Mouse (Mus musculus): ENCODE measurements at regions not wholly inside any gene's neighbourhood (a gene's known extent, or its start where the extent isn't known, plus 50 kb on each side); places are given as distances from the start of the nearest gene placed in this dataset.

- Histone ChIP-seq H3K4me3 (ENCODE audit: insufficient read depth in 1 of 2, low read depth in 2 of 2, low read length in 2 of 2) (no peak overlapping the region), H3K27ac (no peak overlapping the region), H3K9ac (replicated peaks) (no peak overlapping the region), H3K9me3 (ENCODE audit: control insufficient read depth, low read length) (no peaks in the 10 kb centered on the region), H3K4me2 (ENCODE audit: low read depth) (no peak overlapping the region), H3K4me1 (replicated peaks; ENCODE audit: control insufficient read depth in 2 of 2, insufficient read depth in 2 of 2, low read length in 1 of 2) (no peaks in the 10 kb centered on the region), H3K36me3 (replicated peaks; ENCODE audit: control insufficient read depth, insufficient read depth, low read depth) (no peaks in the 10 kb centered on the region), H3K27me3 (ENCODE audit: control insufficient read depth, insufficient read depth, low read length) (no peaks in the 10 kb centered on the region)
- WGBS (ENCODE audit: insufficient replicate concordance), result 77% methylated on average over 21 of the region's 21 CpGs
- TF ChIP-seq CTCF (IDR thresholded peaks at IDR 0.05; ENCODE audit: low read depth) (no peak), EP300 (IDR thresholded peaks at IDR 0.05; ENCODE audit: low read depth) (no peak)
- no peak for DNase-seq (ENCODE audit: low read depth in 3 of 3, low spot score in 3 of 3)
- ATAC-seq (ENCODE audit: insufficient read depth), result no peak
These were observed 65.4 kb upstream of the Tes start for GRCm38 (mm10) chr6:16999451-17000139.

- no peaks in the 10 kb centered on the region for H3K4me1 ChIP-seq (replicated peaks; ENCODE audit: control insufficient read depth in 2 of 2, insufficient read depth in 2 of 2, low read length in 1 of 2)
- no peak for DNase-seq (ENCODE audit: low read depth in 3 of 3, low spot score in 3 of 3)
- no peak for TF ChIP-seq EP300 (IDR thresholded peaks at IDR 0.05; ENCODE audit: low read depth)
- TF ChIP-seq CTCF (IDR thresholded peaks at IDR 0.05; ENCODE audit: low read depth), result no peak
- no peak overlapping the region for H3K4me2 ChIP-seq (ENCODE audit: low read depth)
- H3K36me3 ChIP-seq (replicated peaks; ENCODE audit: control insufficient read depth, insufficient read depth, low read depth), result no peaks in the 10 kb centered on the region
- H3K9ac ChIP-seq (replicated peaks), result no peak overlapping the region
- H3K27ac ChIP-seq, result no peak overlapping the region
- ATAC-seq (ENCODE audit: insufficient read depth), result no peak
- WGBS (ENCODE audit: insufficient replicate concordance), result 35% methylated on average over 10 of the region's 10 CpGs
- no peak overlapping the region for H3K4me3 ChIP-seq (ENCODE audit: insufficient read depth in 1 of 2, low read depth in 2 of 2, low read length in 2 of 2)
- no peaks in the 10 kb centered on the region for H3K9me3 ChIP-seq (ENCODE audit: control insufficient read depth, low read length)
- no peaks in the 10 kb centered on the region for H3K27me3 ChIP-seq (ENCODE audit: control insufficient read depth, insufficient read depth, low read length)
These were observed 69.4 kb upstream of the Tes start for GRCm38 (mm10) chr6:16995495-16995936.

GRCm38 (mm10) chr6:16994711-16995110 is 70.2 kb upstream of the Tes start:
- ATAC-seq (ENCODE audit: insufficient read depth) (no peak), DNase-seq (ENCODE audit: low read depth in 3 of 3, low spot score in 3 of 3) (no peak)
- 9% methylated on average over 8 of the region's 8 CpGs for WGBS (ENCODE audit: insufficient replicate concordance)
- H3K9ac ChIP-seq (replicated peaks), result no peak overlapping the region
- no peaks in the 10 kb centered on the region for H3K27me3 ChIP-seq (ENCODE audit: control insufficient read depth, insufficient read depth, low read length)
- no peak overlapping the region for H3K27ac ChIP-seq
- no peaks in the 10 kb centered on the region for H3K9me3 ChIP-seq (ENCODE audit: control insufficient read depth, low read length)
- H3K4me2 ChIP-seq (ENCODE audit: low read depth), result no peak overlapping the region
- TF ChIP-seq EP300 (IDR thresholded peaks at IDR 0.05; ENCODE audit: low read depth) (no peak), CTCF (IDR thresholded peaks at IDR 0.05; ENCODE audit: low read depth) (peak; percentile 41; the same call in 1 of the 2 replicates)
- no peak overlapping the region for H3K4me3 ChIP-seq (ENCODE audit: insufficient read depth in 1 of 2, low read depth in 2 of 2, low read length in 2 of 2)
- no peaks in the 10 kb centered on the region for H3K4me1 ChIP-seq (replicated peaks; ENCODE audit: control insufficient read depth in 2 of 2, insufficient read depth in 2 of 2, low read length in 1 of 2)
- no peaks in the 10 kb centered on the region for H3K36me3 ChIP-seq (replicated peaks; ENCODE audit: control insufficient read depth, insufficient read depth, low read depth)

GRCm38 (mm10) chr6:16991996-16992591 is 72.9 kb upstream of the Tes start:
- TF ChIP-seq EP300 (IDR thresholded peaks at IDR 0.05; ENCODE audit: low read depth), result no peak
- TF ChIP-seq CTCF (IDR thresholded peaks at IDR 0.05; ENCODE audit: low read depth), result no peak
- H3K27me3 ChIP-seq (ENCODE audit: control insufficient read depth, insufficient read depth, low read length), result no peaks in the 10 kb centered on the region
- H3K4me1 ChIP-seq (replicated peaks; ENCODE audit: control insufficient read depth in 2 of 2, insufficient read depth in 2 of 2, low read length in 1 of 2), result no peaks in the 10 kb centered on the region
- H3K9me3 ChIP-seq (ENCODE audit: control insufficient read depth, low read length), result no peaks in the 10 kb centered on the region
- no peak overlapping the region for H3K4me3 ChIP-seq (ENCODE audit: insufficient read depth in 1 of 2, low read depth in 2 of 2, low read length in 2 of 2)
- DNase-seq (ENCODE audit: low read depth in 3 of 3, low spot score in 3 of 3), result no peak
- no peak overlapping the region for H3K4me2 ChIP-seq (ENCODE audit: low read depth)
- no peak overlapping the region for H3K27ac ChIP-seq
- no peak for ATAC-seq (ENCODE audit: insufficient read depth)
- WGBS (ENCODE audit: insufficient replicate concordance), result 64% methylated on average over 15 of the region's 15 CpGs
- H3K9ac ChIP-seq (replicated peaks), result no peak overlapping the region
- no peaks in the 10 kb centered on the region for H3K36me3 ChIP-seq (replicated peaks; ENCODE audit: control insufficient read depth, insufficient read depth, low read depth)

GRCm38 (mm10) chr6:16978206-16978505 is 79.9 kb upstream of the Tfec start:
- Histone ChIP-seq H3K9ac (replicated peaks) (no peak overlapping the region), H3K27ac (no peak overlapping the region), H3K4me3 (ENCODE audit: insufficient read depth in 1 of 2, low read depth in 2 of 2, low read length in 2 of 2) (no peak overlapping the region), H3K36me3 (replicated peaks; ENCODE audit: control insufficient read depth, insufficient read depth, low read depth) (no peaks in the 10 kb centered on the region), H3K9me3 (ENCODE audit: control insufficient read depth, low read length) (no peaks in the 10 kb centered on the region), H3K4me2 (ENCODE audit: low read depth) (no peak overlapping the region), H3K4me1 (replicated peaks; ENCODE audit: control insufficient read depth in 2 of 2, insufficient read depth in 2 of 2, low read length in 1 of 2) (no peaks in the 10 kb centered on the region), H3K27me3 (ENCODE audit: control insufficient read depth, insufficient read depth, low read length) (no peaks in the 10 kb centered on the region)
- TF ChIP-seq EP300 (IDR thresholded peaks at IDR 0.05; ENCODE audit: low read depth) (no peak), CTCF (IDR thresholded peaks at IDR 0.05; ENCODE audit: low read depth) (peak; percentile 61)
- ATAC-seq (ENCODE audit: insufficient read depth), result no peak
- 24% methylated on average over 3 of the region's 3 CpGs for WGBS (ENCODE audit: insufficient replicate concordance)
- DNase-seq (ENCODE audit: low read depth in 3 of 3, low spot score in 3 of 3), result peak in 1 of 3 experiments; percentile 23

Data from liver, embryonic 14.5 days (tissue).